Mouse (Mus musculus) forebrain, embryonic 13.5 days (tissue): ENCODE data around the gene Shank2. TPM values are rescaled to one million over a fixed set of nuclear protein-coding genes. Genes with fewer than 3 reads are reported as not detected.

Source experiments
- ATAC-seq: fragments of 200-750 bp; cut with Nextera tagmentation; 2 replicates; pipeline ENCODE4 v1.8.0; 2017
- H3K27ac ChIP-seq: fragments of 300-500 bp; sonication (generic); 2 replicates; pipeline ENCODE4 v1.5.1; 2015; ENCODE audit warnings: inconsistent platforms, mild to moderate bottlenecking, moderate library complexity
- H3K27me3 ChIP-seq: fragments of 300-500 bp; sonication (generic); 2 replicates; pipeline ENCODE4 v1.6.1; 2015; ENCODE audit warnings: mild to moderate bottlenecking, inconsistent platforms
- H3K36me3 ChIP-seq: fragments of 300-500 bp; sonication (generic); 2 replicates; pipeline ENCODE4 v1.6.1; 2015; ENCODE audit warnings: mild to moderate bottlenecking, inconsistent platforms; ENCODE audit not compliant: poor library complexity, severe bottlenecking
- H3K4me1 ChIP-seq: fragments of 300-500 bp; sonication (generic); 2 replicates; pipeline ENCODE4 v1.6.1; 2015; ENCODE audit warnings: inconsistent platforms
- H3K4me2 ChIP-seq: fragments of 300-500 bp; sonication (generic); 2 replicates; pipeline ENCODE4 v1.6.1; 2015; ENCODE audit warnings: inconsistent platforms, mild to moderate bottlenecking, moderate library complexity
- H3K4me3 ChIP-seq: fragments of 300-500 bp; sonication (generic); 2 replicates; pipeline ENCODE4 v1.5.1; 2015; ENCODE audit warnings: mild to moderate bottlenecking, inconsistent platforms
- H3K9ac ChIP-seq: fragments of 300-500 bp; sonication (generic); 2 replicates; pipeline ENCODE4 v1.6.1; 2015; ENCODE audit warnings: mild to moderate bottlenecking, inconsistent platforms
- H3K9me3 ChIP-seq: fragments of 300-500 bp; sonication (generic); replicated peaks from 2 replicates; pipeline ENCODE4 v1.6.1; 2016; ENCODE audit warnings: inconsistent platforms
- WGBS: fragments of 180-500 bp; shearing (Covaris S2); methylation state at CpG from one replicate; pipeline ENCODE4 v1.1.7; 2015; 5-methylcytosine and 5-hydroxymethylcytosine counted together
- polyA plus RNA-seq: library from polyadenylated mRNA; unstranded; fragments of >200 nt; fragmentation: Nextera tagmentation; extraction: Ambion mirVana; gene quantifications from 2 replicates; pipeline ENCODE4 v1.2.1, GENCODE M21; 2015

Gene Shank2
- polyA plus RNA-seq, 1 experiment from 2014 or later, result 4.1 TPM

DNA sequence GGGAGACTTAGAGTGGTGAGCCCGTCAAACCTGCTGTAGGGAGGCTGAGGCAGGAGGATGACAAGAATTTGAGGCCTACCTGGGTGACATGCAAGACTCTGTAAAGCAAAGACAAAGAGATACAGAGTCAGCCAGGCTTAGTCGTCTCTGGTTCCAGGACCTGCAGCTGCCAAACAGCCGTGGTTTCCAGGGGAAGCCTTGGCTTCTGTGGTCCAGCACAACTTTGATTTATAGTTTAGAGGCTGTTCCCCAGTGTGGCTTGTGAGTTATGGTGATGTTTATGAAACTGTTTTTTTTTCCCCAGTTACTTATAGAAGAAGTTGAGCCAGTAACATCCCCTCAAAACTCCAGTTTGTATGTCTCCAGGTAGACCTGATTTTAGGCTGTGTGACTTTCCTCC is 112.5 kb downstream of the Shank2 start:
- Histone ChIP-seq H3K27ac (no peak overlapping the region), H3K4me3 (no peak overlapping the region), H3K9me3 (no peaks in the 10 kb centered on the region), H3K4me1 (peaks cover 10% of the 10 kb centered on the region), H3K27me3 (no peaks in the 10 kb centered on the region), H3K9ac (no peak overlapping the region), H3K36me3 (no peaks in the 10 kb centered on the region), H3K4me2 (no peak overlapping the region)
- no peak for ATAC-seq
- 85% methylated on average over 3 of the region's 3 CpGs for WGBS

DNA sequence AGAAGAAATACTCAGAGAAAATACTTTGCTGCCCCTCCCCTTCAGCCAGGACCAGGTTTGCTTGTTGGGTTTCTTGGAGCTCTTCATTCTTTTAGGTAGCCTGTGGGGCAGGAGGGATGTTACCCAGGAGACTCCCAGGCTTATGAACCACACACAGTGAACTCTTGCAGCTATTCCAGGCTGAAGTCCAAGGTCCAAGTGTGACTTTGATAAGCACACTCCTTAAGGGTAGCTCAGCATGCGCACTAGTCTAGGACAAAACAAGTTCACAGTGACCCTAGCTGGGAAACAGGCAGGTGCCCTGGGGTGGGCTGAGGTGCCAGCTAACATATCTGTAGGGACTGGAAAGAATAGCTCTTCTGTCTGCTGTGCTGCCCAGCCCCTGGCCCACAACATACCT is 117.8 kb downstream of the Shank2 start:
- no peak overlapping the region for H3K9ac ChIP-seq

DNA sequence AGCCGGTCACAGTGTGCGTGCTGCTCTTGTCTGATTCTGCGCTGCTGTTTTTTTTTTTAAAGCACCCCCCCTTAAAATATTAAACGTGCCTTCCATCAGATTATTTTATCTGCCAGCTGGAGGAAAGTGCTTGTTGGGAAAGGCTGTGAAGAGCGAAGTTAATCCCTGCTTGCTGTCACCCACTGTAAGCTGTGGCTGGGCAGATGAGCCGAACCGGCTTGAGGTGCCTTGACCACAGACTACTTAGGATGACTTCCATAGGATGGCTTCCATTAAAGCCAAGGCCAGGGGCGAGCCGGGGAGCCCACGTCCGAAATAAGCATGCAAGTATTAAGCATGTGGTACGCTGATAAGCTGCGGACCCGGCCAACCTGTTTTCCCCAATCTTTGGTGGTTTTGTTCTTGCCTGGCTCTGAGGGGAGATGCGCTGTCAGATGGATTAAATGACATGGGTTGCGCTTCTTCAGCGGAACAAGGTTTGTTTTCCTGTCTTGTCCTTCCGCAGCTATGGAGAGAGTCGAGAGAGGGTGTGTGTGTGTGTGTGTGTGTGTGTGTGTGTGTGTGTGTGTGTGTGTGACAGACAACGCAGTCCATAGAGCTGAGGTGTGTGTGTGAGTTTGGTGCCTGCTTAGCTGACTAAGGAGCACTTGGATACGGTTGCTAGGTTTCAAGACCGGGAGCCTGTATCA is 131.1 kb downstream of the Shank2 start:
- no peaks in the 10 kb centered on the region for H3K27me3 ChIP-seq
- H3K4me3 ChIP-seq, result no peak overlapping the region
- H3K27ac ChIP-seq, result peak overlapping the region; percentile 68
- peaks cover 4% of the 10 kb centered on the region; the same call in 1 of the 2 replicates for H3K4me1 ChIP-seq
- WGBS, result 76% methylated on average over 22 of the region's 22 CpGs
- no peaks in the 10 kb centered on the region for H3K9me3 ChIP-seq
- no peaks in the 10 kb centered on the region for H3K36me3 ChIP-seq
- ATAC-seq, result peak; percentile 89
- peak overlapping the region; percentile 21 for H3K4me2 ChIP-seq
- no peak overlapping the region for H3K9ac ChIP-seq

More for the DNA sequence above, 117.8 kb downstream of the Shank2 start:
- Histone ChIP-seq H3K9me3 (no peaks in the 10 kb centered on the region), H3K27me3 (no peaks in the 10 kb centered on the region), H3K4me2 (no peak overlapping the region), H3K36me3 (no peaks in the 10 kb centered on the region), H3K4me3 (no peak overlapping the region), H3K4me1 (no peaks in the 10 kb centered on the region), H3K27ac (no peak overlapping the region)
- no peak for ATAC-seq
- WGBS, result 96% methylated on average over 1 of the region's 1 CpGs

DNA sequence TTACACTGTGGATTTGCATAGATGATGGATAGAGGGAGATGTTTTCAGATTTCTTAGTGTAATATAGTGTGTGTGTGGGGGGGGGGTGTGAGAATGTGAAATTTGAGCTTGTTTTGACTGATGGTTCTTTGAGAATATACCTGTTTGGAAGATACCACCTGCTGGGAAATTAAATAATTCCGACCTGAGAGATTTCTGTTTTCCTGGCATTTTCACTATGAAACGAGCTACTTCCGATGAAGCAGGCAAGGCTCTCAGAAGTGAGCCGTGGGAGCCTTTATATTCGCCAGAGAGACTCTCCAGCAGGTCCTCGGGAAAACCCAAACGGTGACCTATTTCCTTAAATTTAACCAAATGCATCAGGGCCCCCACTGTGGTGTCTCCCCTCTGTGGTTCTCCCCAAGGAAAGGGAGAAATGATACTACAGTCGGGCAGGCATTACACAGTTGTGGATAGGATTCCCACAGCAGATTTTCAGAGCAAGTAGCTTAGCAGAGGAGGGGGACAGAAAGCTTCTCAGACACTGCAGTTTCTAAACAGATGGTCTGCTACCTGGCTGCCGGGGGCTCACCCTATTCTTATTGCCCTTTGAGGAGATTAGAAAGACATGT is 131.8 kb downstream of the Shank2 start:
- H3K9me3 ChIP-seq, result no peaks in the 10 kb centered on the region
- peak overlapping the region; percentile 21 for H3K4me2 ChIP-seq
- no peaks in the 10 kb centered on the region for H3K27me3 ChIP-seq
- no peak for ATAC-seq
- no peaks in the 10 kb centered on the region for H3K36me3 ChIP-seq
- 55% methylated on average over 9 of the region's 9 CpGs for WGBS
- H3K27ac ChIP-seq, result peak overlapping the region; percentile 68
- H3K4me1 ChIP-seq, result peaks cover 9% of the 10 kb centered on the region; the same call in 1 of the 2 replicates
- H3K9ac ChIP-seq, result no peak overlapping the region
- no peak overlapping the region for H3K4me3 ChIP-seq

DNA sequence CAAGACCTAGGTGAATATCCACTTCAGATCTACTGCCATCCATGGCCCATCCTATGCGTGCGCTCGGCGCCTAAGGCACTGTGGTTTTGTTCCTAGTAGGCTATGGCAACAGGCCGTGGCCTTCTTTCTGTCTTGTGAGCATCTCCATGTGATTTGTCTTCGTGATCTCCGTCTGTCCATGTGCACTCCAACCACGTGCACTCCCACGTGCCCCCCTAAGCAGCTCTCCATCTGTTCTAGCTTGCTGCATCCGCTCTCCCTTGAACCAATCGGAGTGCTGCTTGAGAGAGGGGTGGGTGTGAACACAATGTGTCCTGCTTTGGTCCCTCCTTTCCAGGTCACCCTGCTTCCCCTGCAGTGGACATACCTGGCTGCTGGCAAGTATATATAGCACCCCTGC is 133.0 kb downstream of the Shank2 start:
- no peak for ATAC-seq
- H3K9me3 ChIP-seq, result no peaks in the 10 kb centered on the region
- no peak overlapping the region for H3K27ac ChIP-seq
- H3K27me3 ChIP-seq, result no peaks in the 10 kb centered on the region
- no peak overlapping the region for H3K4me2 ChIP-seq
- H3K4me1 ChIP-seq, result peaks cover 10% of the 10 kb centered on the region; the same call in 1 of the 2 replicates
- H3K9ac ChIP-seq, result no peak overlapping the region
- H3K4me3 ChIP-seq, result no peak overlapping the region
- 90% methylated on average over 11 of the region's 11 CpGs for WGBS
- no peaks in the 10 kb centered on the region for H3K36me3 ChIP-seq

DNA sequence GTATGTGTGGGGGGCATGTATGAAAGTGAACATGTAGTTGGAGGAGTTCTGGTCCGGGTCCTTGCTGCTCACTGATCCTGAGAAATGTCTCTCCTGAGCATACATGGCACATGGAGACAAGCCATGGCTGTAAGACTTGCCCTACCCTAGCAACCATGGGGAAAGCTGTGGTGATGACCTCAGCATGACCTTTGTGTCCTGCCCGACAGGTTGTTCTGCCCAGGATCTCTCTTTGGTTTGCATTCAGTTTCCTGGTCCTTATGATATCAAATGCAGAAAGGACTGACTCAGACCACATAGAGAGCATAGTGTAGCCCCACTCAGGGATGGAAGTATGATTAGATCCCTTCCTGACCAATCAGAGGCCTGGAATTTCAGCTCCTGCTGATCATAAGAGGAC is 136.1 kb downstream of the Shank2 start:
- H3K36me3 ChIP-seq, result no peaks in the 10 kb centered on the region
- WGBS, result 79% methylated on average over 2 of the region's 2 CpGs
- no peaks in the 10 kb centered on the region for H3K27me3 ChIP-seq
- no peak overlapping the region for H3K4me2 ChIP-seq
- no peaks in the 10 kb centered on the region for H3K9me3 ChIP-seq
- H3K9ac ChIP-seq, result no peak overlapping the region
- H3K4me1 ChIP-seq, result peaks cover 7% of the 10 kb centered on the region; the same call in 1 of the 2 replicates
- no peak overlapping the region for H3K27ac ChIP-seq
- no peak overlapping the region for H3K4me3 ChIP-seq
- no peak for ATAC-seq

DNA sequence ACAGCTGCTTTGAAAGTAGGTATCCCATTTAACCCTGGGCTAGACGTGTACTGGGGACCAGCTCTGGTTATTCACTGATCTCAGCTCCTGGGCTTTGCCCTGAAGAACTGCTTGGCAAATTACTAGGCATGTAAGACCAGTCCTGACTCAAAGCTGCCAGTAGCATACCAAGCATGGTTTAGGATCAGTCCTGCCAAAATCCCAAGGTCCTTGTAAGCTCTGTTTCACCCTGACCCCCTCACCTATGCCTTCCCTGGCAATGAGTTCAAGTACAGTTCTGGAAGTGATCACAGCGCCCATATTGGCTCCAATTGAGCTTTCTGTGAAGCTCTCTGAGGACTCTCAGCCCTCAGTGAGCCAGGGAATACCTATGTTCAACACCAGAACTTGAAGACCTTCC is 136.7 kb downstream of the Shank2 start:
- H3K27ac ChIP-seq, result no peak overlapping the region
- H3K27me3 ChIP-seq, result no peaks in the 10 kb centered on the region
- H3K36me3 ChIP-seq, result no peaks in the 10 kb centered on the region
- no peak overlapping the region for H3K4me2 ChIP-seq
- ATAC-seq, result no peak
- H3K9ac ChIP-seq, result no peak overlapping the region
- H3K4me3 ChIP-seq, result no peak overlapping the region
- H3K4me1 ChIP-seq, result 0 out of 2 replicates have a peak, but pooled peaks cover 5% of the 10 kb centered on the region
- WGBS, result 40% methylated on average over 2 of the region's 2 CpGs
- no peaks in the 10 kb centered on the region for H3K9me3 ChIP-seq

DNA sequence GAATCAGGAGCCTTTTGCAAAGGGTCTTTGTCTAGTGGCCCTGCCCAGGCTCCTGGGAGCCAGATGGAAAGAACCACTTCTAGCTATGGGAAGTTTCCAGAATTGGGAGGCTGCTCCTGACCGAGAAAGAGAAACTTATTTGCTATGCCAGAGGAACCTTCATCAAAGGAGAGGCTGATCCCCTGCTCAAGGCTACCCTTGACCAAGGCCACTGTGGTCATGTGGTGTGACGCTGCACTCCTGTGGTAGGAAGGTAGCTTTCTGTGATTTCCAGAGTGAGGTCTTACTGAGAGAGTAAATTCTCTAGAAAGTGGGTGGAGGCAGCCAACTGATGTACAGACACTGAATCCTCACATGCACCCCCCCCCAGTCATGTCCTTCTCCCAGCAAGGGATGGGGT is 138.0 kb downstream of the Shank2 start:
- Histone ChIP-seq H3K9ac (no peak overlapping the region), H3K27me3 (no peaks in the 10 kb centered on the region), H3K4me1 (0 out of 2 replicates have a peak, but pooled peaks cover 5% of the 10 kb centered on the region), H3K9me3 (no peaks in the 10 kb centered on the region), H3K27ac (no peak overlapping the region), H3K36me3 (no peaks in the 10 kb centered on the region), H3K4me2 (no peak overlapping the region), H3K4me3 (no peak overlapping the region)
- no peak for ATAC-seq
- 80% methylated on average over 2 of the region's 2 CpGs for WGBS

DNA sequence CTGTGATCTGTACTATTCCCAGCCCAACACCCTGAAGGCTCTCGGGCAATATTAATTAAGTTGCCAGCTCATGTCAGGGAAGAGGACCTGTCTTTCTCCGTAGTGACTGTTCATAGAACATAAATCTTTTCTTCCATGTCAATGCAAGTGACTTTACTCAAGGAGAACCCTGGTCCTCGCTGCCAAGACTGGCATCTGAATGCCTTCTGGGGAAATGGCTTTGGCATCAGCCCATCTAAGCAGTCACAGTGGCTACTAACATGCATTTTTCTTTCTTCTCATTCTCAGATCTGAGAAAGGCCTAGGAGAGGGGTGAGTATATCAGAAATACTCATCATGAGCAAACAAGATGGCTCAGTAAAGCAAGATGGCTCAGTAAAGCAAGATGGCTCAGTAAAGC is 138.7 kb downstream of the Shank2 start:
- Histone ChIP-seq H3K9me3 (no peaks in the 10 kb centered on the region), H3K27ac (no peak overlapping the region), H3K9ac (no peak overlapping the region), H3K4me1 (0 out of 2 replicates have a peak, but pooled peaks cover 5% of the 10 kb centered on the region), H3K27me3 (no peaks in the 10 kb centered on the region), H3K36me3 (no peaks in the 10 kb centered on the region), H3K4me2 (no peak overlapping the region), H3K4me3 (no peak overlapping the region)
- ATAC-seq, result no peak
- WGBS, result 75% methylated on average over 3 of the region's 3 CpGs

DNA sequence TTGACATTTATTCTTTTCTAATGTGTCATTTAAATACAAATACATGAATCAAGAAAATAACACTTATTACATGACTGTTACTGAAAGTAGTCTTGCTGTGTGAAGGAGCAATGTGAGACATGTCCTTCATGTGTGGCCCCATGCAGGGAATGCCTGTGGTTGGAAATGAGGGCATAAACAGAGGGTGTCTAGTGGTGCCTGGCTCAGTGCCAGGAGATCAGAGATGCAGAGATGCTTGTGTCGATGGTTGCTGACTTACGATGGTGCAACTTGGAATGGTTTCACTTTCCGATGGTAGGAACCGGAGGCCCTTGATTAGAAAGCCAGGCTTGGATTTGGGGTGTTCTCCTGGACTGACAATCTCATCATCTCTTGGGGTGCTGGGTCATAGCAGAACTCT is 140.3 kb downstream of the Shank2 start:
- whole genome bisulfite sequencing, result 79% methylated on average over 4 of the region's 4 CpGs
- no peak overlapping the region for H3K4me2 ChIP-seq

DNA sequence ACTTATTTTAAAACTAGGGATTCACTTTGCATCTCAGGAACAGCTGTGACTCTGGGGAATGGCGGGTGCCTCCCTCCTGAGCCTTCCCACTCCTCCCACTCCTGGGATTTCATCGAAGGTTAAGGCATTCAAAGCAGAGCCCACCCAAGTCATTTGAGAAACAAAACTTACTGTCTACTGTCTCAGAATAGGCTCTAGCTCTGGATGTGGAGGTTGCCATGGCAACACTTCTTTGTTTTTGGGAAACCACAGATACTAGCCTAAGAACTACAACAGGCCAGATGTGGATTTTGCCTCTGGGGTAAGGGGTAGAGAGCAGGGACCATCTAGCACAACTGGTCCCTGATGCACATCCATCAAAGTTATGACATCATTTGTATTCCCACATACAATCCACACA is 142.2 kb downstream of the Shank2 start:
- Histone ChIP-seq H3K27me3 (no peaks in the 10 kb centered on the region), H3K4me3 (no peak overlapping the region), H3K9me3 (no peaks in the 10 kb centered on the region), H3K36me3 (no peaks in the 10 kb centered on the region), H3K27ac (no peak overlapping the region), H3K4me1 (no peaks in the 10 kb centered on the region), H3K4me2 (no peak overlapping the region), H3K9ac (no peak overlapping the region)
- WGBS, result 30% methylated on average over 2 of the region's 2 CpGs
- no peak for ATAC-seq

More for the DNA sequence above, 140.3 kb downstream of the Shank2 start:
- 0 out of 2 replicates have a peak, but pooled peaks cover 5% of the 10 kb centered on the region for H3K4me1 ChIP-seq
- ATAC-seq, result no peak
- no peaks in the 10 kb centered on the region for H3K9me3 ChIP-seq
- no peaks in the 10 kb centered on the region for H3K36me3 ChIP-seq
- no peak overlapping the region for H3K27ac ChIP-seq
- H3K27me3 ChIP-seq, result no peaks in the 10 kb centered on the region
- H3K4me3 ChIP-seq, result no peak overlapping the region
- no peak overlapping the region for H3K9ac ChIP-seq

DNA sequence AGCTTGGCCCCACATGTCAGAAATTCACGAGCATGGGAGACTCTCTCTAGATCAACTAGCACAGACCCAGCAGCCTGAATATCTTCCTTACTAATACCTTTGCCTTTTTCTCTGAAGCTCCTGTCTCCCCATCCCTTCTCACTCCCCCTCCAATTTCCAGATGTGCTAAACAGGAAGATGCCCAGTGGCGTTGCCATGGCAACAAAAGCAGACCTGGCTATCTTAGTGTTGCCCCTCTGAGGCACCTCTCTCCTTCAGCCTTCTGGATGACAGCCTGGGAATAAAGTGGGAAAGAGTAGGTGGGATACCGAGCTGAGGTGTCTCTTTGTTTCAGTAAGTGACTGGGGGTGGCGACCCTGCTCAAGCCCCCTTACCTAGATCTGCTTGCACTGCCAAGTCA is 146.4 kb downstream of the Shank2 start:
- H3K27me3 ChIP-seq, result no peaks in the 10 kb centered on the region
- no peak overlapping the region for H3K4me2 ChIP-seq
- no peaks in the 10 kb centered on the region for H3K36me3 ChIP-seq
- no peak overlapping the region for H3K4me3 ChIP-seq
- ATAC-seq, result no peak
- 74% methylated on average over 4 of the region's 4 CpGs for WGBS
- H3K27ac ChIP-seq, result no peak overlapping the region
- no peaks in the 10 kb centered on the region for H3K4me1 ChIP-seq
- no peak overlapping the region for H3K9ac ChIP-seq
- no peaks in the 10 kb centered on the region for H3K9me3 ChIP-seq
